Mouse (Mus musculus) testis, adult 2 months (tissue): ENCODE measurements around the gene Actr1a. TPM values are rescaled to one million over a fixed set of nuclear protein-coding genes. Genes with fewer than 3 reads are reported as not detected.

Source experiments
- H3K27ac ChIP-seq: fragments of 200-500 bp; 2 replicates; pipeline ENCODE4 v1.5.1; 2012; ENCODE audit warnings: low read depth, low read length; ENCODE audit not compliant: control insufficient read depth, insufficient read depth
- H3K27me3 ChIP-seq: fragments of 200-500 bp; 2 replicates; pipeline ENCODE4 v1.6.1; 2012; ENCODE audit warnings: mild to moderate bottlenecking, low read length, moderate library complexity; ENCODE audit not compliant: control insufficient read depth, insufficient read depth
- H3K36me3 ChIP-seq: fragments of 200-500 bp; 2 replicates; pipeline ENCODE4 v1.6.1; 2012; ENCODE audit warnings: mild to moderate bottlenecking, low read length; ENCODE audit not compliant: control insufficient read depth, insufficient read depth
- H3K4me1 ChIP-seq: fragments of 200-500 bp; 2 replicates; pipeline ENCODE4 v1.6.1; 2012; ENCODE audit warnings: low read length; ENCODE audit not compliant: control insufficient read depth, insufficient read depth
- H3K4me3 ChIP-seq: fragments of 200-500 bp; 2 replicates; pipeline ENCODE4 v1.5.1; 2012; ENCODE audit warnings: low read depth, mild to moderate bottlenecking, low read length, moderate library complexity, mixed read lengths; ENCODE audit not compliant: control insufficient read depth
- CTCF ChIP-seq: fragments of 200-500 bp; IDR thresholded peaks from 2 replicates; pipeline ENCODE4 v1.5.1; 2012; ENCODE audit warnings: low read depth, mild to moderate bottlenecking, inconsistent platforms, low read length, moderate library complexity; ENCODE audit not compliant: control insufficient read depth, insufficient read depth, insufficient replicate concordance
- POLR2A ChIP-seq: fragments of 200-500 bp; IDR thresholded peaks from 2 replicates; pipeline ENCODE4 v1.6.1; 2012; ENCODE audit warnings: low read depth, mild to moderate bottlenecking, inconsistent platforms, low read length, moderate library complexity; ENCODE audit not compliant: control insufficient read depth
- polyA plus RNA-seq: library from polyadenylated mRNA; depleted of rRNA; stranded (reverse); fragments of >200 nt; gene quantifications from 2 replicates; pipeline ENCODE4 v1.2.3, GENCODE M21; 2012

Gene Actr1a
- polyA plus RNA-seq, 1 experiment: 179 TPM

DNA sequence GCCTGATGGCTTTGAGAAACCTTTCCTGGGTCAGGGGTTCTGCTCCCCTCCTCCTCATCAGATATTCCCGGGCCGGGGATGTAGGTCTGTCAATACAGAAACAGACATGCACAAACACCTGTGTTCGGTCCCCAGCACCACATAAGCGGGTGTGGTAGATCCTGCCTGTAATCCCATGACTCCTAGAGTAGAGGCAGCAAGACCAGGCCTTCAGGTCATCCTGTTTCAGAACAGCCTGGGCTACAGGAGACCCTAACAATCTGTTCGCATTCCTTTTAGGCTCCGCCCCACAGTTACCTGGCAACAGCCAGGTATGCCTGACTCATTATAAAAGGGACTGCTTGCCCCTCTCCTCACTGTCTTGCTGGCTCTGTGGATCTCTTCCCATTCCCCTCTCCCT, 46.0 kb downstream of the Actr1a start:
- TF ChIP-seq POLR2A (no peak), CTCF (no peak)

DNA sequence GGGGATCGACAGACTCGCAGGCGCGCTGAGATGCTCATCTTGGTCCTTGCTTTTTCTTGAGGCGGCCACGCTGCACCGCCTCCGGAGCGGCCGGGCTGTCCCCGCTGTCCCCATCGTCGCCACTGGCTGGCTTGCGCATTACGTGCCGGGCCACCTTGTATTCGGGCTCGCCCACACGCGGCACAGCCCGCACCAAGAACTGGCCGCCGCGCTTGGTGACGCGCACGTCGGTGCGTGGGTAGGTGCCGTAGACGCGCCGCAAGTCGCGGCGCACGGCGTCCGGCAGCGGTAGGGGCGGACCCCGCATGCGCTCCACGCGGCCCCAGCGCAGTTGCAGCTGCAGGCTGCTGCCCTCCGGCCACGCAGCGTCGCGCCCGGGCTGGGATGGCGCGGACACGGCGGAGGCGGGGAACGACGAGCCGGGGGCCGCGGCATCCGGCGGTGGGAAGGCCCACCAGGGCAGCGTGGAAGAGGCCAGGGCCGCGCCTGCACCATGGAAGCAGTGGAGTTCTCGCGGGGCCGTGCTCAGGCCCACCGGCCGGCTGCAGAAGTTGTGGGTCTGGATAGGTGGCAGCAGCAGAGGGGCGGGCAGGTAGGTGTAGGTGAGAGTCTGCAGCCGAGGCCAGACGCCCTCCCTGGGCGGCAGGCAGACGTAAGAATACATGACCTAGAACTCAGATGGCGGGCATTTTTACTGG, 46.6 kb downstream of the Actr1a start:
- peak overlapping the region; percentile 84 for H3K27ac ChIP-seq
- peaks cover 12% of the 10 kb centered on the region for H3K4me1 ChIP-seq
- H3K4me3 ChIP-seq: peak overlapping the region; percentile 81
- H3K27me3 ChIP-seq: no peaks in the 10 kb centered on the region
- no peaks in the 10 kb centered on the region for H3K36me3 ChIP-seq
- TF ChIP-seq POLR2A (peak; percentile 50), CTCF (no peak)

More for the DNA sequence above, 46.0 kb downstream of the Actr1a start:
- Histone ChIP-seq H3K27ac (no peak overlapping the region), H3K36me3 (no peaks in the 10 kb centered on the region), H3K4me1 (peaks cover 12% of the 10 kb centered on the region), H3K27me3 (no peaks in the 10 kb centered on the region), H3K4me3 (peak overlapping the region; percentile 81)

DNA sequence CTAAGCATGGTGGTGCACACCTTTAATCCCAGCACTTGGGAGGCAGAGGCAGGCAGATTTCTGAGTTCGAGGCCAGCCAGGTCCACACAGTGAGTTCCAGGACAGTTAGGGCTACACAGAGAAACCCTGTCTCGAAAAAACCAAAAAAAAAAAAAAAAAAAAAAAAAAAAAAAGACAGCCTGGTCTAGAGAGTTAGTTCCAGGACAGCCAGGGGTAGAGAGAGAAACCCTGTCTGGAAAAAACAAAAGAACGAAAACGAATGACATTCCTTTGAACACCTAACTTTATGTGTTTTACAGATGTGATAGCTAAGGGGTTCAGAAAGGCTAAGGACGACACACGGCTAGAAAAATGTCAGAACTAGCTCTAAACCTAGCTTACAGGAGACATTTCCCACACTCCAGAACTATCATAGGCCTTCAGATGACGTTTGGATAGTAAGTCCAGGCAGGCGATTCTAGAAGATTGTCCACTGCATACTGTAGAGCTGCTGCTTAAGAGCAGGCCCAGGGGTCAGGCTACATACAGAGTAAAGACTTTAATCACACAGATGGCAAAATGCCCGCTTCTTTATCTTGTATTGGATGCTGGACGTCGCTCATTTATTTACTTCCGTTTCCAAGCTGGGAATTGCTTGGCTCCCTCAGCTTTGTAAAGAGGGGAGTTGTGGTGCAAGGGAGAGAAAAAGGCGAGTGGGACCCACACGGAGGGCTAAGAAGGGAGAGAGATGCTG, 47.4 kb downstream of the Actr1a start:
- H3K27me3 ChIP-seq: no peaks in the 10 kb centered on the region
- H3K27ac ChIP-seq: peak overlapping the region; percentile 84
- peaks cover 12% of the 10 kb centered on the region for H3K4me1 ChIP-seq
- peak overlapping the region; percentile 81 for H3K4me3 ChIP-seq
- TF ChIP-seq CTCF (no peak), POLR2A (no peak)
- H3K36me3 ChIP-seq: no peaks in the 10 kb centered on the region

DNA sequence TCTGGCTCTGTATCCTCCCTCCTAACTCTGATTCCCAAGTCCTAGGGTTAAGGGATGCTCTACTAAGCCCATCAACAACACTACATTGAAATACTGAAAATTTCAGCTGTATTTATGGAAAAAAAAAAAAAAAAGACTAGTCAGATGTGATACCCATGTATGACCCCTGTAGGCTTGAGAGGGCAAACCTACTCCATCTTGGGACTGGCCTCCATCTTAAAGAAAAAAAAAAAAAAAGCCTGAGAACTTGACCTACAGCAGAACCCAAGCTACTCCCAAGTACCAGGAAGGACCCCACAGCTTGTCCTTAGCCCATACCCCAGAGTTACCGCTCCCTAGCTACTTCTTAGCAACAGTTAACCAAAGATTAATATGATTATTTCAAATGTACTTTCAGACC, 48.4 kb downstream of the Actr1a start:
- no peaks in the 10 kb centered on the region for H3K27me3 ChIP-seq
- no peak for TF ChIP-seq CTCF
- TF ChIP-seq POLR2A: no peak
- H3K4me1 ChIP-seq: peaks cover 12% of the 10 kb centered on the region
- no peak overlapping the region for H3K4me3 ChIP-seq
- no peaks in the 10 kb centered on the region for H3K36me3 ChIP-seq
- no peak overlapping the region for H3K27ac ChIP-seq

DNA sequence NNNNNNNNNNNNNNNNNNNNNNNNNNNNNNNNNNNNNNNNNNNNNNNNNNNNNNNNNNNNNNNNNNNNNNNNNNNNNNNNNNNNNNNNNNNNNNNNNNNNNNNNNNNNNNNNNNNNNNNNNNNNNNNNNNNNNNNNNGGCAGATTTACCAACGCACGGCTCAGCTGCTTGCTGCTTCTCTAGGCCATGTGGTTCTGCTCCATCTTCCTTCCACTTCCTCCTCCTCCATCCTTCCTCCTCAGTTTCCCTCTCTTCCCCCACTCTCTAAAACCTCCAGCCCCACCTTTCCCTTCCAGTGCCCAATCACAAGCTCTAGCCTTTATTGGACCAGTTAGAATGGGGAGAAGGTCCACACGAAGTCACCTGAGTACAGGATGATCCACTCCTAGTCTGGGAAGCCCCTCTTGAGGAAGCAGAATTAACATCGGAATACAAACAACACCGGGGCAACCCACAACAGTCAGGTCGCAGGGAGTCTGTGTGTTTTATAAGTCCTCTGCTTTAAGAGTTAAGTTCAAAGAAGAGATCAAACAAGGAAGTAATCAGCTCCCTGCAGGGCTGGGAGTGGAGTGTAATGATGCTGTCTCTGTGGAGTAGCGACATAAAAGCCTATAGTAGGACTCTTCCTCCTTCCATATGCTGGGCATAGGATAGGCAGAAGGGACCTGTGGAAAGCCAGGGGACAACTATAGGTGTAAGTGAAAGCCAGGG, 50.7 kb downstream of the Actr1a start:
- H3K4me1 ChIP-seq: peaks cover 12% of the 10 kb centered on the region

DNA sequence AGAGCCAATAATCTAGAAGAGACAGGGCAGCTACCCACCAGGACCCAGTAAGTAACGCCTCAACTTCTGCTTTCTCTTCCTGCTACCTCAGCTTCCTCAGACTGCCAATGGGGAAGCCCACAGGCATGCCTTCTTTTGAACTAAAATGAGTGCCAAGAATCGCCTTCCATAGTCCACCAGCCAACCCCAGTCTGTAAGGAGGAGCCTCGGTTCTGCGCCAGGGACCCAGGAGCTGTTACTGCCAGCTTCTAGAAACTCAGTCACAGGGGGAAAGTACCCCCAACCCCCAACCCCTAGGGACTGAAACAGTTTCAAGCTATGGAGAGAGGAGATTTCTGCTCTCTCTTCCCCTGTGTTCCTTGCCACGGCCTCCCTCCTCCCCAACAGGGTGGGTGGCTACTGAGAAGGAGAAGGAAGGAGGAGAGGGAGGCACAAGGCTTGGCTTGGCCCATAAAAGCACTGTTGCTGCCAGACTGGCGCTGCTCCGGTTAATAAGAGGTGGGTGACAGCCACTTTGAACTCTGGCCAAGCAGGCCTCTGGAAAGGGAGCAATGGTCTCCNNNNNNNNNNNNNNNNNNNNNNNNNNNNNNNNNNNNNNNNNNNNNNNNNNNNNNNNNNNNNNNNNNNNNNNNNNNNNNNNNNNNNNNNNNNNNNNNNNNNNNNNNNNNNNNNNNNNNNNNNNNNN, 56.1 kb downstream of the Actr1a start:
- no peaks in the 10 kb centered on the region for H3K36me3 ChIP-seq
- peaks cover 16% of the 10 kb centered on the region for H3K4me1 ChIP-seq
- TF ChIP-seq CTCF (no peak), POLR2A (no peak)
- H3K27ac ChIP-seq: peak overlapping the region; percentile 16; the same call in 1 of the 2 replicates
- H3K4me3 ChIP-seq: peak overlapping the region; percentile 87
- no peaks in the 10 kb centered on the region for H3K27me3 ChIP-seq

More for the DNA sequence above, 50.7 kb downstream of the Actr1a start:
- Histone ChIP-seq H3K36me3 (no peaks in the 10 kb centered on the region), H3K27me3 (no peaks in the 10 kb centered on the region), H3K4me3 (no peak overlapping the region), H3K27ac (no peak overlapping the region)
- TF ChIP-seq POLR2A: no peak
- TF ChIP-seq CTCF: no peak

DNA sequence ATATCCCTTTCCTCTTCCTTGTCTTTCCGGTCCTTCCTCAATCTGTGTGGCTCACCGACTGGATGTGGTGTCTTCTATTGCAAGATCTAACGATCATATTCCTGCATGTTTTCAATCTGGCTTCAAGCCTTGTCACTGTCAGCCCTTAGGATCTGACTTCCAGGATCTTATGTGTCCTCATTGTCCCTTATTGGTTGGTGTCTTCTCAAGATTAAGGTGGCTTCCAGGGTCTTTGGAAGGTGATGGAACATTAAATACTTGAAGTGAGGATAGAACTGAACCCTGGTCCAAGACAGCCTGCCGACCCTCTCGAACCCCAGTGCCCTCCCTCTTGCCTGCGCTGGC, 56.6 kb downstream of the Actr1a start:
- Histone ChIP-seq H3K36me3 (no peaks in the 10 kb centered on the region), H3K27me3 (no peaks in the 10 kb centered on the region), H3K4me3 (peak overlapping the region; percentile 87), H3K4me1 (peaks cover 16% of the 10 kb centered on the region), H3K27ac (peak overlapping the region; percentile 16; the same call in 1 of the 2 replicates)
- TF ChIP-seq POLR2A (no peak), CTCF (no peak)
